Mouse (Mus musculus) T-helper 2 cell (primary cell): ENCODE measurements around the gene Adamtsl1.

Source experiments
- in situ Hi-C: fragments of 300-600 bp; cut with MboI, MseI; formaldehyde crosslinking; loops from one replicate; pipeline ENCODE4 v1.15.1; 2025; ENCODE audit warnings: high pct_unique_total_duplicates

Adamtsl1 gene

DNA sequence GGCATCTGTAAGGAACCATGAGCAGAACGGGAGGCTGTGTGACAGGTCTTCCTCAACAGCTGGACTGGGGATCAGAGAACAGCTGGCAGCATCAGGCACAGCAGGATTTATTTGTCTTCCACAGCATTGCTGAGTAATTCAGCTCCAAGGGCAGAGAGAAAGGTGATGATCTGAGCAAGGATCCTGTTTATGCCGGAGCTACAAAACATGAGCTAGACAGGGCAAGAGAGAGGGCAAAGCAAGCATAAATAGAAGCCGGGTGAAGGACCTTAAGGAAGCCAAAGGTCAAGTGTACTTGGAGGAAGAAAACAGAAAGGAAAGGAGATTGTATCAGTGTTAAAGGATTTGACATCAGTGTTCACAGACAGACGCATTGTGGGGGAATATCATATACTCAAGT, 158.3 kb downstream of the Adamtsl1 start:
- in situ Hi-C loops, result no loop called here

- in situ Hi-C loops, result no loop called here
Observed at GRCm38 (mm10) chr4:85677621-85678020, 163.6 kb downstream of the Adamtsl1 start.

DNA sequence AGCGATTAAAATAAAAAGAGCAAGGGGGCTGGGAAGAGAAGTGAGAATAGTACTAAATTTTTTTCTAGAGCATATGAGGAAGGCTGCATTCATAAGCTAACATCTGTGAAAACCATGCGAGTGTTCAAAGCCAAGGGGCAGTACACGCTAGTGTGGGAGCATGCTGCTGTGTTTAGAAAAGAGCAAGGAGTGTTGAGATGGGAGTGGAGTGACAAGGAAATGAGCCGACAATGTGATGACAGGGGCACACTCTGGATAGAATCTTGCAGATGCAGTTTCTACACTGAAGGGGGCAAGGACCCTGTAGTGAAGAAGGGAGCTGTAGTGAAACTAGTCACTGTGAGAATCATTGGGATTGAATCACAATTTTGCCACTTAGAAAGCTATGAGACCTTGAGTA, 172.2 kb downstream of the Adamtsl1 start:
- in situ Hi-C loops, result no loop called here

GRCm38 (mm10) chr4:85695237-85695636, 181.3 kb downstream of the Adamtsl1 start:
- in situ Hi-C loops, result no loop called here

DNA sequence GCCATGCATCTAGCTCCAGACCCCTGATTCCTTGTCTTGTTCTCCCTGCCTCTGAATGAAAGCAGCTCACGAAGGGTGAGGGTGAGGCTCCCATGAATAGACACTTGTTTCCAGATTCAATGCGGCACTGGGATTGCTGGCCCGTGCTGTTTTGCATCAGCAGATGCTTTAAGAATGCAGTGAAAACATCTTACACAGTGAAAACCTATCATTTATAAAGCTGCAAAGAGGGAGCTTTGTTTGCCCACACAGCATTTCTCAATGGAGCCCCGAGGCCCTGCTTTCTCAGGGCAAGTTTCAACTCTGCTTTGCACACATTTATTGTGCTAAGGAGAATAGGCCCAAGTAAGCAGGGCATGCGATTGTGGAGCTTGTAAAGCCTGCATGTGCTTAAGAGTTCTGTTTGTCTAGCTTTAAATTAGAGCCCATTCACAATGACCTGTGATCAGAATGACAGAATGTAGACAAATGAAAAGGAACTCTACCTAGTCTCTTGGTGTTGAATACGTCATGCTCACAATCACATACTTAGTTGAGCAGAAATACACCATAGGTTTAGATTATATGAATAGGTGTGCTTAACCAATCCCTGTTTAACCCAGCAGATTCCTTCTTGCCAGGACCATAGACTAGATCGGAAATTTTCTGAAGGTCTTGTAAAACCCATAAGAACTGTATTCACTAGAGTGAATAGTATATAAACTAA, 193.5 kb downstream of the Adamtsl1 start:
- in situ Hi-C loops, result no loop called here

DNA sequence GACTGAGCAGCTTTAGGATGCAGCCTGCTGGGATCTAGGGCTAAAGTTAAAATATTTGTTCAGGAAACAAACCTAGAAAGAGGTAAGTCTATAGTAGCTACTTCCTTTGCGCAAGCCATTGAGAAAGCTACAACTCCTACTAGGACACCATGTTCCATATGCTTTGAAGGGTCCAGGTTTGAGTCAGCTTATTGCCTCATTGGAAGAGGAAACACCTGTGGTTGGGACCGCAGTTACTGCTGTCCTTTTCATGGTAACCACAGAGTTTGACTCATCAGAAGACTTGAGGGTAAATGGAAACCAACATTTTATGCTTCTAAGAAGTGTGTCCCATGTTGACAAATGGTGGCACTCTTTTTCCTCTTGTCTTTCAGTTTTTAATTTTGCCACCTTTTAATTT, 195.7 kb downstream of the Adamtsl1 start:
- in situ Hi-C loops, result no loop called here

GRCm38 (mm10) chr4:85724999-85725398, 211.0 kb downstream of the Adamtsl1 start:
- in situ Hi-C loops, result no loop called here

DNA sequence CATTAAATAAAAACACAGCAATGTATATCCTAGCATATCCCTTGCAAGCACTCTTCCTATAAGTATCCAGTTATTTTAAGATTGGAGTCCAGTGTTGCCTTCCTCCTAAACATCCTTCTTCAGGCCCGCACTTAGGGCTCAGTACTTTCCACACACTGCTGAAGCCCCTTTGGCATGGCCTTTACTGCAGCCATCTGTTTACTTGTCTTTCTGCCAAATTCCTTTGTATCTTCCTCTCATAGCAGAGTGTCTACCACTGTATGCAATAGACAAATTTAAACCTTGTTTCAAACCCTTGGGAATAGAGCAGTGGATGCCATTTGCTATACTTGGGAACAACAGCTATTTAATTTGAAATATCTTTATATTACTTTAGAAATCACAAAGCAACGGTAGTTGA, 213.8 kb downstream of the Adamtsl1 start:
- in situ Hi-C loops, result no loop called here

GRCm38 (mm10) chr4:85728416-85728815, 214.4 kb downstream of the Adamtsl1 start:
- in situ Hi-C loops, result no loop called here

DNA sequence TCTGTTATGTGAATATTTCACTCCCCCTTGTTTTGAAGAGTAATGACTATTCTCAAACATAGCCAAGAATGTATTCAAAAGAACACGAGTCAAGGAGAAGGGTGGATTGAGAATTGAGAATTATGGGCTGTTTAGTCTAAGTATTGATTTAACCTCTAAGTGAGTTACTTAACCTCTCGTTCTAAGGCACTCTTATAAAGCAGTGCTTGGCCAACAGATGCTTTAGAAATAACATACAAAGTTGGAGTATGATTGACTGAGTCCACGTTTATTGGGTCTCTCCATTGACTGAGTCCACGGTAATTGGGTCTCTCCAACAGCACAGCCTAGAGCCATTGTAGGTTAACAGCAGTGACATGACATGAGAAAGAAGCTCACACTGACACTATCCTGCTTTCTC, 226.5 kb downstream of the Adamtsl1 start:
- in situ Hi-C loops, result no loop called here

GRCm38 (mm10) chr4:85741825-85742391, 227.9 kb downstream of the Adamtsl1 start:
- in situ Hi-C loops, result no loop called here

DNA sequence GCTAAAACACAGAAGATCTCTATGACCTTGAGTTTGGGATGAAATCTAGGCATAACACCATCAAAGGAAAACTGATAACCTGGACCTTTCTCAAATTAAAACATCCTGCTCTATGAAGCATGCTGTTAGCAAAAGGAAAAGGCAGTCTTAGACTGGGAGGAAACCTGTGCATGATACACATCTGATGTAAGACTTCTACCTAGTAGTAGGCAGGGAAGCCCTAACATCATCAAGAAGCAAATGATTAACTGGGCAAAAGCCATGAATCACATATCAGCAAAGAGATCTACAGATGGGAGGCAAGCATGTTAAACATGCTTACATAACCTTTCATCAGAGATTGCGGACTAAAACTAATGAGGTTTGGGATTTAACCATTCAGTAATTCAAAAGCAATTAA, 229.5 kb downstream of the Adamtsl1 start:
- in situ Hi-C loops, result no loop called here

- in situ Hi-C loops, result no loop called here
Observed at GRCm38 (mm10) chr4:85762684-85763083, 248.7 kb downstream of the Adamtsl1 start.

DNA sequence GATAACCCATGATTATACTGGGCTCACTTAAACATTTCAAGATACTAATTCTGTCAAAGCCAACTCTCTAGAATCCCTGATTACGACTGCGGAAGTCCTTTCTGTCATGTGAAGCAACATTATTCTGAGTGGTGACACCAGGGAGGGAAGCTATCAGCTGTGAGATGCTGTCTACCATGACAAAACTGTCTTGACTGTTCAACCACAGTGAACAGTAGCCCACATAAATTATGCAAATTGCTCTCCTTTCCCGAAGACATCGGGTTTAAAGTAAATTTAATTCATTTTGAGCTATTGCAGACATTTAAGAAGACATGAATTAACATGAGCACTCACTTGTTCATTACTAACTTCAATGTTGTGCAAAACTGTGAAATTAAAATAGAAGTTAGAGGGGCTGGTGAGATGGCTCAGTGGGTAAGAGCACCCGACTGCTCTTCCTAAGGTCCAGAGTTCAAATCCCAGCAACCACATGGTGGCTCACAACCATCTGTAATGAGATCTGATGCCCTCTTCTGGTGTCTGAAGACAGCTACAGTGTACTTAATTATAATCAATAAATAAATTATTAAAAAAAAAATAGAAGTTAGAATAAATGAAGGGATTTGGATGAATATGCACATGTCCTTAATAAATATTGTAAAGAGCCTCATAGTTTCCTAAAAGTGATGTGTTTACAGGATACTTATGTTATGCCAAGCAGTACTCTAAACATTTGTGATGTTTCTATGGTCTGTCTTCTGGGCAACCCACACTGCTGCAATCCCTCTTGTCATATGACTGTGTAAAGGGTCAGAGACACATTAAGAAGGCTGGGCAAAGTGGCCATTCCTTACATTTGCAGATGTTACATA, 249.4 kb downstream of the Adamtsl1 start:
- in situ Hi-C loops, result no loop called here

- in situ Hi-C loops, result no loop called here
Observed at GRCm38 (mm10) chr4:85764015-85764450, 250.1 kb downstream of the Adamtsl1 start.

- in situ Hi-C loops, result no loop called here
Observed at GRCm38 (mm10) chr4:85764476-85764875, 250.5 kb downstream of the Adamtsl1 start.

DNA sequence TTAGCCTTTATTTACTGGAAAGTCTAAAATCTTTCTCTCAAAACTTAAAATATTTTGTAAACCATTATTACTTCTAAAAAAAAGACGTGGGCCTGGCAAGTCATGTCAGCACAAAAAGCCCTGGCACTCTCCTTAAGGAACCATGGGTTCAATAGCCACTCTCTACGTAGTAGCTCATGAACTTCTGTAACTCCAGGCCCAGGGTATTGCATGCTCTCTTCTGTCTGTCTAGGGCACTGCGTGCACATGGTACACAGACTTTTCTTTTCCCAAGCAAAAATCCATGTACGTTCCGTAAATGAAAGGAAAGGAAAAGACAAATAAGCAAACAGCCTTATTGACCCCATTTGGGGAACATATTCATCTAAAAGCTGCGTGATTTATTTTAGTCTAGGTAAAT, 253.7 kb downstream of the Adamtsl1 start:
- in situ Hi-C loops, result no loop called here

DNA sequence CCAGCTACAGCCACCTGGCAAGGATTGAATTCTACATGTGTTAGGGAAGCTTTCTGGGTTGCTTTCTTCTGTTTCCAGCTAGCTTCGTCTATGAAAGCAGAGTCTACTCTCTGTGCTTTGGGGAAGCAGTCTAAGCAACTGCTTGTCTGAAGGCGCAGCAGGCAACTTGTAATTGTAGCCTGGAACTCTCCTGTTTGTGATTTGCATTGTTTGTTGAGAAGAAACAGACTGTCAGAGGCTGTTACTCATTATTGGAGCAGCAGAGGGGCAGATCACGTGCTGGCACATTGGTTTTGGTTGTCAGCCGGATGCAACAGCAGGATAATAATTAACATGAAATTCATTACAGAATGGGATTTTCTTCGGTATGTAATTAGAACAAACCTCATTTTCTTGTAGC, 254.1 kb downstream of the Adamtsl1 start:
- in situ Hi-C loops, result no loop called here

- in situ Hi-C loops, result no loop called here
Observed at GRCm38 (mm10) chr4:85782511-85782910, 268.5 kb downstream of the Adamtsl1 start.

DNA sequence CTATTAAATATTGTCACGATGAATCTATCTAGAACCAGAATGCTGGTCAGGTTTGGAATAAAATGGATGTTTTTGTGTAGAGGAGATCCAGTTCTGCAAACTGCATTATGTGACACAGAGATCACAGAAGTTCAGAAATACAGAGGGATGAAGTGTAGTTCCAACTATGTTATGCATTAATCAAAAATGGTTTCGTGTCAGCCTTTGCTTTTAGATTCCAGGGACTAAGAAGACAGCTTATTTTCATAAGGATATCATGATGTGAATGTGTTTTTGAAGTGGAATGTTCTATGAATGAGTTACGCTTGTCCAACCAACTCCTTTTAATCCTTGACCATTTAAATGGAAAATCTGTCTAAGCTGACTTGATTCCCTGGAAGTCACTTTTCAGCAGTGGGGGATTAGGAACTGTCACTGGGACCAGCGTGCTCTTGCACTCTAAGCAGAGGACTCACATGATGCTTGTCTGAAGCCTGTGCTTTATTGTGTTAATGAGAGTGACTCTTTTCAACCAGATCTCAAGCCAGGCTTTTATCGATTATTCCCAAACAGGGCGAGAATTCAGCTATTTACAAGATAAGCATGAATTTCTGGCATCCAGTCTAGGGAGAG, 269.9 kb downstream of the Adamtsl1 start:
- in situ Hi-C loops, result no loop called here

DNA sequence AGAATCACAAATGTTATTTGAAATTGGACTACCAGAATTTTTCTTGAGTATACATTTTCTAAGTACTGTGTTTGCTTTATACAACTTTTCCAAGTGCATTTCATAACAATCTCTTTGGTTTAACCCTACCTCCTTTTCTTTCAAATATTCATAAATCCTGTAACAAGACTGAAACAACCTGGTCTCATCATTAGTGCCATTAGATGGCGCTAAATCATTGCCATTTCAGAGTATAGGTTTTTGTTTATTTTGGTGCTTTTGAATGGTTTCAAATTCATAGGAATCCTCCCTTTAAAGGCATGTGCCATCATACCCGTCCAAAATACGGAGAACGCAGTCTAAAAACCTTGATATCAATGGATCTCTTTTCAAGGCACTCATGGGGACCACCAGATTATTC, 270.5 kb downstream of the Adamtsl1 start:
- in situ Hi-C loops, result no loop called here

DNA sequence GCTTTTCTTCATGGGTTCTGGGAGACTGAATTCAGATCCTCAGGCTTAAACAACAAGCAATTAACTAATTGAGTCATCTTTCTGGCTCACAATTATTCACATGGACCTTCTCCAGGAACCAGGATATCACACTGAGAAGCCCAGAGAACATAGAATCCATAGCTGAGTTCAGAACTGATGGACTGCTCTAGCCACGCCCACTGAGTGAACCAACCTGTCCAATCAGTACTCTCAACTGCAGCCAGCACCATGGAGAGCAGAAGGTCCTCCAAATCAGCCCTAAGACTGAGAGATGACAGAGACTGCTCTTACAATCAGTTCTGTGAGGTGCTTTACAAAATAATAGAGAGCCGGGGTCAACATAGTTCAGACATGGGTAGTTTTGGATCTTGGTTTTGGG, 276.3 kb downstream of the Adamtsl1 start:
- in situ Hi-C loops, result no loop called here
